Mouse (Mus musculus): ENCODE measurements around the gene Rasl11a.

Gene Rasl11a

DNA sequence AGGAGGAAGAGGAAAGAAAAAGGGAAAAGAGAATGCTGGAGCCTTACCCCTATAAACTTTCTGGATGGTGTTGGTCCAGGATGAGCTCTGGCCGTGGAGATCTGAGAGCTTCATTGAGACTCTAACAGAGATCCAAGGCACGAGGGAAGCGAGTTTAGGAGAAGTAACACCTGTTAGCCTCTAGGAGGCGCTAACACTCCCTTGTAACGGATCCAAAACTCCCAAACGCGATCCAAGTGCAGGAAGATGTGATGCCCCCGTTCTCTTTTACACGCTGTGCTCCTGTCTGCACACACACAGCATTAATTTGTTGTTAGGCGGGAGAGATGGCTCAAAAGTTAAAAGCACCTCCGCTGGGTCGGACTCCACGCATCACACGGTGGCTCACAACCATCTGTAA lies 46.3 kb downstream of the Rasl11a start:
- in situ Hi-C loops (cut with MboI, MseI) = no loop called here

DNA sequence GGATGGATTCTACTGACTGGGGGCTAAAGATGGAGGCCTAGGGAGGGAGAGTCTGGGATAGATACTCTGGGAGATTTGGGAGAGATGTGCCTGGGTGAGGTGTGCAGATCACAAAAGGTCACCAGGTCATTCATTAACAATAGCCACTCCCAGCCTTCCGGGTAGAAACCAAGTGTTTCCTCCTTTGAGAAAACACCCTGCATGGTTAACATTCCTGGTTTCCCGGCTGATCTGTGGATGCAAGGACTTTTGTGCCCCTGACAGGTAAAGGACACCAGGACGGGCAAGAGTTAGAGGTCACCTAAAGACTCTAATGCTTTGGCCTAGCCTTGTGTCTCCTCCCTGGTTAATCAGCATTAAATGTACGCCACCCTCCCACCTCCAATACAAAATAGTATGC lies 48.0 kb downstream of the Rasl11a start:
- in situ Hi-C loops (cut with MboI, MseI) = no loop called here

DNA sequence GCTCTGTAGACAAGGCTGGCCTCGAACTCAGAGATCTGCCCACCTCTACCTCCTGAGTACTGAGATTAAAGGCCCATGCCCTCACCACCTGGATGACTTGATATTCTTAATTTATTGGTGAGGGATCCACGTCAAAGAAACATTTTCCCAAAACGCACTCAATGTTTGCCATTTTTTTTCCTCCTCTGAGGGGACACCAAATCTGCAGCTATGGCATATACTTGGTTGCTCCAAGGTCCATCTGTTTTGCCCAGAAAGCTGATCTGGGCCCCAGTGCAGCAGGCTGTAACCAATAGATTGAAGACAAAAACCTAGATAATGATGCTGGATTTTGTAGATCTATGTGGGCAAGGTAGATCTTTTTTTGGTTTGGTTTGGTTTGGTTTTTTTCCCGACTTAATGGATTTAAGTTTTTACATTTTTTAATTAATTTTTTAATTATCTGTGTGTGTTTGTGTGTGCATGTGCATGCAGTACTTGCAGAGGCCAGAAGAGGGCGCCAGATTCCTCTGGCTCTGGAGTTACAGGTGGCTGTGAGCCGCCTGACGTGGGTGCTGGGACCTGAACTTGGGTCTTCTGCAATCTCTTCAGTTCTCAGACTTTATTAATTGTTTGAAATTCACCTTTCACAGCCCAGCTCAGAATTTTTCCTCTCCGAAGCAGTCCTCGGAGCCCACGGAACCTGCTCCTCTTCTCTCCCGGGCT lies 48.8 kb downstream of the Rasl11a start:
- in situ Hi-C loops (cut with MboI, MseI) = no loop called here

DNA sequence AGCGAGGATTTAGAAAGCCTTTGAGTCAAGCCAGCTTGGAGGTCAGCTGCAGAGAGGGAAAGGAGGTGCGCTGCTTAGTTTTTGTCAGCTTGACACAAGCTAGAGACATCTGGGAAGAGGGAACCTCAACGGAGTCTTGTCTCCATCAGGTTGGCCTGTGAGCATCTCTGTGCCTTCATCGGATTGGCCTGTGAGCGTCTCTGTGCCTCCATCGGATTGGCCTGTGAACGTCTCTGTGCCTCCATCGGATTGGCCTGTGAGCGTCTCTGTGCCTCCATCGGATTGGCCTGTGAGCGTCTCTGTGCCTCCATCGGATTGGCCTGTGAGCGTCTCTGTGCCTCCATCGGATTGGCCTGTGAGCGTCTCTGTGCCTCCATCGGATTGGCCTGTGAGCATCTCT lies 50.8 kb downstream of the Rasl11a start:
- in situ Hi-C loops (cut with MboI, MseI) = loop anchor here (5.0 kb wide), 1 partner anchor 188 kb away; no protein-coding TSS in a partner anchor

DNA sequence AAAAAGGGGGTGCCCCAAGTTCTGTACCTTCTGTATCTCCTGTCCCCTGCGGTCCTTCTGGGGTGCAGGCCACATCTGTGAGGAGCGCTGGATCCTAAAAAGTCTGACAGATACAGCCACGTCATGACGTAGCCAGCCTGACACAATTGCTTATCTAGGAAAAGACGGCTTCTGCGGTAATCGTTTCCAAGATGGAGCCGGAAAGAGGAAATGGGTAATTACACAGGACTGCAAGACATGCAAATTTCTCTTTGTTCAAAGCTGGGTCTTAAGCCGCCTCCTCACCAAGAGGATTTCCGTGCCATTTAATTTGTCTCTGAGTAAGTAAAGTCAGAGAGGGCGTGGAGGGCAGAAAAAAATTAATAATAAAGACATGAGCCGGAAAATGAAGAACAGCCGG lies 52.1 kb downstream of the Rasl11a start:
- in situ Hi-C loops (cut with MboI, MseI) = loop anchor here (5.0 kb wide), 1 partner anchor 190 kb away; no protein-coding TSS in a partner anchor
